Mouse (Mus musculus): ENCODE measurements around the gene Kidins220. TPM values are rescaled to one million over a fixed set of nuclear protein-coding genes. Genes with fewer than 3 reads are reported as not detected.
A peak's percentile ranks its signal among the peaks of the same experiment; 100 is the strongest.

Kidins220 gene
- polyA plus RNA-seq, 1 experiment from 2014 or later = 23.9 TPM

DNA sequence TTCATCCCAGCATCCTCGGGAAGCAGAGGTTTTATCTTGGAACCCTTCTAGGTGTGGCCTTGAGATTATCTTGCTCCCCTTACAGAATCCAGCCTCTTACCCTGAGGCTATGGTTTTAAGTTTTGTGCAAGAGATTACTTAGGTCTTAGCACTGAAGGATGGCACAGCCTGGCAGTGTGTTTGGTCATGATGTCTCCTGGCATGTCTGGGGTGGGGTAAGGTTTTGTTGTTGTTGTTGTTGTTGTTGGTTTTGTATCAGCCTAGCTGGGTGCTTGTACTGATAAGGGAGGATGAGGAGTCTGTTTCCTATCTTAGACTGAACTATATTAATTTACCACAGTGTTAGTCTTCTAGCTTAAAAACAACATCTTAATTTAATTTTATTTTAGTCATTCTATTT lies 38.4 kb upstream of the Kidins220 start:
- 50% methylated on average over 1 of the region's 1 CpGs for WGBS
- no peak for ATAC-seq (ENCODE audit: low read depth)
- no peak overlapping the region for H3K4me2 ChIP-seq (ENCODE audit: low read depth, low read length)
- H3K36me3 ChIP-seq (ENCODE audit: control insufficient read depth, insufficient read depth, low read length) = no peaks in the 10 kb centered on the region
- no peak overlapping the region for H3K9ac ChIP-seq (ENCODE audit: low read length)
- no peak overlapping the region for H3K4me3 ChIP-seq (ENCODE audit: low read length)
- no peak overlapping the region for H3K27ac ChIP-seq (ENCODE audit: low read length)
- no peaks in the 10 kb centered on the region for H3K9me3 ChIP-seq (ENCODE audit: control insufficient read depth, low read length)
- no peaks in the 10 kb centered on the region for H3K4me1 ChIP-seq (replicated peaks; ENCODE audit: control insufficient read depth, insufficient read depth, low read length)
- no peaks in the 10 kb centered on the region for H3K27me3 ChIP-seq (ENCODE audit: control insufficient read depth, insufficient read depth, low read depth, low read length)

DNA sequence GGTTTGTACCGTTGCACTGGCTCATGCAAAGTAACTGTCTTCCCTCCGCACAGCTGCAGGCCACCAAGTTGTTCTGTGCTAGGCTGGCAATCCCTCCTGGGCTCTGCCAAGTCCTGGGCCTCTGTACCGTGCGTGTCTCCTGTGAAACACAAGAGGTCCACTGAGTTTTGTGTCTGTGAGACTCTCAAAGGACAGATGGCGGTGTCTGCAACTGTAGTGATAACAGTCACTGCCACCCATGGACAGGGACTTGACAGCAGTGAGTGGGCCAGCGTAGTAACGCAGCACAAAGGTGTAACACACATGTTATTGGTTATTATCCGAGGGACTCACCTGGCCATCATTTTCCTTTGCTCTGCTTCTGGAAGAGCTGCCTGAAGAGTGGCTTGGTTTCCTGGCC lies 35.4 kb upstream of the Kidins220 start:
- Histone ChIP-seq H3K9ac (ENCODE audit: low read length) (no peak overlapping the region), H3K4me2 (ENCODE audit: low read depth, low read length) (no peak overlapping the region), H3K9me3 (ENCODE audit: control insufficient read depth, low read length) (no peaks in the 10 kb centered on the region), H3K36me3 (ENCODE audit: control insufficient read depth, insufficient read depth, low read length) (no peaks in the 10 kb centered on the region), H3K4me1 (replicated peaks; ENCODE audit: control insufficient read depth, insufficient read depth, low read length) (no peaks in the 10 kb centered on the region), H3K27me3 (ENCODE audit: control insufficient read depth, insufficient read depth, low read depth, low read length) (no peaks in the 10 kb centered on the region), H3K4me3 (ENCODE audit: low read length) (no peak overlapping the region), H3K27ac (ENCODE audit: low read length) (no peak overlapping the region)
- ATAC-seq (ENCODE audit: low read depth) = no peak
- 93% methylated on average over 8 of the region's 8 CpGs for WGBS

DNA sequence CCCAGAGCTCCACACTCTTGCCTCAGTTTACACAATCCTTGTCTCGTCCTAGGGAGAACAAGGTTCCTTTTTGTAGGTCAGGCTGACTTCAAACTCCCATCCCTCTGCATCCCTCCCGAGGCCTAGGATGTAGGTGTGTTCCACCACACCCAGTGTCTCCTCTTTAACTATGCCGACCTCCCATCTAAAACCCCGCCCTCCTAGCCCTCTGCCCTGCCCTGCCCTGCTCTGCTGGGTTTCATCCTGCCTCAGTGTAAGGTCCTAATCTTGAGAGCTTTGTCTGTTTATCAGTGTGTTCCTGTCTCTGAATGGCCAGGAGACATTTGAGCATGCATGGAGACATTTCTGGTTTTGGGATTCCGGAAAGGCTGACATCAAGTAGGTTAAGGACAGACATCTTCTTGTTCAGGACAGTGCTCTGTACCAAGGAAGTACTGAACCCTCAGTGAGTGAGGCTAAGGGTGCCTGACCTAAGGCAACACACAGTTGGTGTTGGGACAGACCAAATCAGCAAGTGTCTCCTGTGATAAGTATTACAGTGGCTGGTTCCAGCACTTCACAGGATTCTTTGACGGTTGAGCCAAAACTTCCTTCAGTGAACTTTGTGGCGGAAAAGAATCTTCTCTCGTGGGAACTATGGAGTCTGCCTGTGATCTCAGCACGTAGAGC lies 32.0 kb upstream of the Kidins220 start:
- H3K4me1 ChIP-seq (replicated peaks; ENCODE audit: control insufficient read depth, insufficient read depth, low read length) = no peaks in the 10 kb centered on the region
- no peak for ATAC-seq (ENCODE audit: low read depth)
- 73% methylated on average over 9 of the region's 9 CpGs for WGBS
- no peaks in the 10 kb centered on the region for H3K9me3 ChIP-seq (ENCODE audit: control insufficient read depth, low read length)
- no peak overlapping the region for H3K4me2 ChIP-seq (ENCODE audit: low read depth, low read length)
- no peak overlapping the region for H3K9ac ChIP-seq (ENCODE audit: low read length)
- no peak overlapping the region for H3K4me3 ChIP-seq (ENCODE audit: low read length)
- H3K36me3 ChIP-seq (ENCODE audit: control insufficient read depth, insufficient read depth, low read length) = no peaks in the 10 kb centered on the region
- H3K27me3 ChIP-seq (ENCODE audit: control insufficient read depth, insufficient read depth, low read depth, low read length) = no peaks in the 10 kb centered on the region
- no peak overlapping the region for H3K27ac ChIP-seq (ENCODE audit: low read length)

DNA sequence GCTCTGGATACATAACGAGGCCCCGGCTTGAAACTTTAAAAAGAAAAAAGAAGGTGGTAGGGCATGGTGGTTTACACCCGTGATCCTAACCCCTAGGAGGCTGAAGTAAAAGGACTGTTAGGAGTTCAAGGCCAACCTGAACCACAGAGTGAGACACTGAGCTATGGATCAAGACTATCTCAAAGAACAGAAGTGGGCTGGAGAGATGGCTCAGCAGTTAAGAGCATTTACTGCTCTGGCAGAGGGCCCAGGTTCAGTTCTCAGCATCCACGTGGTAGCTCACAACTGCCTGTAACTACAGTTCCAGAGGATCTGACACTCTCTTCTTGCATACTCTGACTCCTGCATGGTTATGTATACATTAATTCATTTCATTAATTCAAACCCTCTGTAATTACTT lies 31.3 kb upstream of the Kidins220 start:
- Histone ChIP-seq H3K9me3 (ENCODE audit: control insufficient read depth, low read length) (no peaks in the 10 kb centered on the region), H3K4me3 (ENCODE audit: low read length) (no peak overlapping the region), H3K36me3 (ENCODE audit: control insufficient read depth, insufficient read depth, low read length) (no peaks in the 10 kb centered on the region), H3K27me3 (ENCODE audit: control insufficient read depth, insufficient read depth, low read depth, low read length) (no peaks in the 10 kb centered on the region), H3K4me1 (replicated peaks; ENCODE audit: control insufficient read depth, insufficient read depth, low read length) (no peaks in the 10 kb centered on the region), H3K9ac (ENCODE audit: low read length) (no peak overlapping the region), H3K4me2 (ENCODE audit: low read depth, low read length) (no peak overlapping the region), H3K27ac (ENCODE audit: low read length) (no peak overlapping the region)
- 81% methylated on average over 4 of the region's 4 CpGs for WGBS
- no peak for ATAC-seq (ENCODE audit: low read depth)

DNA sequence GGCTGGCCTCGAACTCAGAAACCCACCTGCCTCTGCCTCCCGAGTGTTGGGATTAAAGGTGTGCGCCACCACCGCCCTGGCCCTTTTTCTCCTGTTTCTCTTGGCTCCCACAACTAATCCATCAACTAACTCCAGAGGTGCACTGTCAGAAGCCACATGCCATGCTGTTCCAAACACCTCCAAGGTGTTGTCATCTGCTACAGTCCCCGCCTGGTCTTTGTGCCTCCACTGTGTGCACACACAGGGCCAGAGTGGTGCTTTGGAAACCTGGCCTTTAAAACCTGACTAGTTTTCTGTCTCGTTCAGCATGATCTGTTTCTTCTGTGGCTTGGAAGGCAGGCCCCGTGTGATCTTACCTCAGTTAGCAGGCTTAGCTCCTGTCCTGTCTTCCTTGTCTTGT lies 30.1 kb upstream of the Kidins220 start:
- no peaks in the 10 kb centered on the region for H3K27me3 ChIP-seq (ENCODE audit: control insufficient read depth, insufficient read depth, low read depth, low read length)
- ATAC-seq (ENCODE audit: low read depth) = no peak
- no peak overlapping the region for H3K9ac ChIP-seq (ENCODE audit: low read length)
- no peak overlapping the region for H3K4me3 ChIP-seq (ENCODE audit: low read length)
- no peaks in the 10 kb centered on the region for H3K4me1 ChIP-seq (replicated peaks; ENCODE audit: control insufficient read depth, insufficient read depth, low read length)
- WGBS = 78% methylated on average over 7 of the region's 7 CpGs
- H3K9me3 ChIP-seq (ENCODE audit: control insufficient read depth, low read length) = no peaks in the 10 kb centered on the region
- H3K4me2 ChIP-seq (ENCODE audit: low read depth, low read length) = no peak overlapping the region
- no peak overlapping the region for H3K27ac ChIP-seq (ENCODE audit: low read length)
- H3K36me3 ChIP-seq (ENCODE audit: control insufficient read depth, insufficient read depth, low read length) = no peaks in the 10 kb centered on the region

DNA sequence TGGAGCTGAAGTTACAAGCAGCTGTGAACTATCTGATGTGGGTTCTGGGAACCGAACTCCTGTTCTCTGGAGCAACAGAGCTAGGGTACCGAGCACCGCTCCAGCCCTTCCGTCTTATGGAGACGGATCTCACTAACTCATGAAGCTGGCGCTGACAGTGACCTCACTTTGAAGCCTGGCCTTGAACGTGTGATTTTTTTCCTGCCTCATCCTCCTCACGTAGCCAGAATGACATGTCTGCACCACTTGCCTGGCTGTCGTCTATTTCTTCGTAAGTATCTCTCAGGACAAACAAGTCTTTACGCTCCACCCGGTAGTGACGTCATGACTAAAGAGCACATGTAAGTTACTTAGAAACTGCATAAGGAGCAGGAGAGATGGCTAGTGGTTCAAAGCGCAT lies 27.7 kb upstream of the Kidins220 start:
- Histone ChIP-seq H3K4me1 (replicated peaks; ENCODE audit: control insufficient read depth, insufficient read depth, low read length) (no peaks in the 10 kb centered on the region), H3K9ac (ENCODE audit: low read length) (no peak overlapping the region), H3K4me3 (ENCODE audit: low read length) (no peak overlapping the region), H3K36me3 (ENCODE audit: control insufficient read depth, insufficient read depth, low read length) (peaks cover 4% of the 10 kb centered on the region; the same call in 1 of the 2 replicates), H3K27me3 (ENCODE audit: control insufficient read depth, insufficient read depth, low read depth, low read length) (no peaks in the 10 kb centered on the region), H3K9me3 (ENCODE audit: control insufficient read depth, low read length) (no peaks in the 10 kb centered on the region), H3K4me2 (ENCODE audit: low read depth, low read length) (no peak overlapping the region), H3K27ac (ENCODE audit: low read length) (no peak overlapping the region)
- 79% methylated on average over 14 of the region's 14 CpGs for WGBS
- no peak for ATAC-seq (ENCODE audit: low read depth)

DNA sequence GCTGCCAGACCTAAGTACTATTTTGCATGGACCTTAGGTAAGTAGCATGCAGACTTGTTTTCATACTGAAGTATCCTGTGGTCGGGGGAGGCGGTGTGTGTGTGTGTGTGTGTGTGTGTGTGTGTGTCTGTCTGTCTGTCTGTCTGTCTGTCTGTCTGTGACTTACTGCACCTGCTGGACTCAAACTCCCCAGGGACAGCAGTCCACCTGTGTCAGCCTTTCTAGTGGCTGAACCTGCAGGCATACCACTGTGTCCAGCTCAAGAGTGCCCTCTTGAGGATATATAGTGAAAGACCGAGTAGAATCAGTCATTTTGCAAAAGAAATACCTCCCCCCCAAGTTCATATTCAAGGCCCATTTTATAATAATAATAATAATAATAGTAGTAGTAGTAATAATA lies 26.4 kb upstream of the Kidins220 start:
- Histone ChIP-seq H3K9ac (ENCODE audit: low read length) (no peak overlapping the region), H3K4me1 (replicated peaks; ENCODE audit: control insufficient read depth, insufficient read depth, low read length) (no peaks in the 10 kb centered on the region), H3K27ac (ENCODE audit: low read length) (no peak overlapping the region), H3K4me2 (ENCODE audit: low read depth, low read length) (no peak overlapping the region), H3K27me3 (ENCODE audit: control insufficient read depth, insufficient read depth, low read depth, low read length) (no peaks in the 10 kb centered on the region), H3K36me3 (ENCODE audit: control insufficient read depth, insufficient read depth, low read length) (peaks cover 4% of the 10 kb centered on the region; the same call in 1 of the 2 replicates), H3K9me3 (ENCODE audit: control insufficient read depth, low read length) (no peaks in the 10 kb centered on the region), H3K4me3 (ENCODE audit: low read length) (no peak overlapping the region)
- WGBS = 60% methylated on average over 3 of the region's 3 CpGs
- no peak; the same call in 1 of the 2 replicates for ATAC-seq (ENCODE audit: low read depth)

DNA sequence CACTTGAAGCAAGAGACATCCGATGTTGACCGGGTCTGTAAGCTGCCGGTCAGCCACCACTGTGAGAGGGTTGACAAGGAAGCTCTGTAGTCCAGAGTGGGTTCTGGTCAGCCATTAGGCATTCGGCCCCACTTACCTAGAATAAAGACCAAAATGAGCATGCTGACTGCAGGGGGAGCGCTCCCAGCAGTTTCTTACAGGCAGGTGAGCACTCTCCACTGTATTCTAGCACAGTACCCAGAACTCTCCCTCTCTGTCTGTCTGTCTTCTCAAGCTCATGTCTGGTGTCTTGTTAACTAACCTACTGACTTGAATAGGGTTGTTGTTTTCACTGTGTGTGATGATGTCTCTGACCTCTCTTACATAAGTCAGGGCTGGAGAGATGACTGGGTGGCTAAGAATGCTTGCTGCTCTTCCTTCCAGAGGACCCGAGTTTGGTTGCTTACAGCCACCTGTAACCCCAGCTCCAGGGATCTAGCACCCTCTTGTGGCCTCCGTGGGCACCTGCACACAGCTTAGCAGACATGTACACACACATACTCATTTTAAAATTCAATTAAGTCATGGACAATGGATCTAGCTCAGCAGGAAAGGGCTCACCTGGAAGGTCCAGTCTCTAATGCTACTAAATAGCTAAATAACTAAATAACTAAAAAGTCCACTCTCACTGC lies 24.2 kb upstream of the Kidins220 start:
- Histone ChIP-seq H3K36me3 (ENCODE audit: control insufficient read depth, insufficient read depth, low read length) (peaks cover 8% of the 10 kb centered on the region), H3K9ac (ENCODE audit: low read length) (no peak overlapping the region), H3K9me3 (ENCODE audit: control insufficient read depth, low read length) (no peaks in the 10 kb centered on the region), H3K27me3 (ENCODE audit: control insufficient read depth, insufficient read depth, low read depth, low read length) (no peaks in the 10 kb centered on the region), H3K4me3 (ENCODE audit: low read length) (no peak overlapping the region), H3K4me1 (replicated peaks; ENCODE audit: control insufficient read depth, insufficient read depth, low read length) (no peaks in the 10 kb centered on the region), H3K4me2 (ENCODE audit: low read depth, low read length) (no peak overlapping the region), H3K27ac (ENCODE audit: low read length) (no peak overlapping the region)
- WGBS = 84% methylated on average over 7 of the region's 7 CpGs
- no peak for ATAC-seq (ENCODE audit: low read depth)

DNA sequence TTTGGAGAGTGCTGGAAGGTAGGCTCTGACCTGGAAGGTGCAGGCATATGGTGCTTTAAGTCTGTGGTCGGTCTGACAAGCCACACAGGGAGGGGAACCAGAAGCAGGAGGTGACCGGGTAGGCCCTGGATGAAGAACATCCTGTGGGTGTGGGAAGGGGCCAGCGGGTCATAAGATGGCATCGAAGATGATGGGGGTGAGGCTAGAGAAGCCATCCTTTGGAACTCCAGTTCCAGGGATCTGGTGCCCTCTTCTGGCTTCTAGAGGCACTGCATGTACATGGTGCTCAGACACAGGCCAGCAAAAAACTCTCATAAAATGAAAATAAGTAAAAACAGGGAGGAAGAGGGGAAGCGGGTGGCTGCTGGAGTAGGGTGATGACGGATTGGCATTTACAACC lies 22.6 kb upstream of the Kidins220 start:
- WGBS = 33% methylated on average over 6 of the region's 6 CpGs
- Histone ChIP-seq H3K4me2 (ENCODE audit: low read depth, low read length) (no peak overlapping the region), H3K27ac (ENCODE audit: low read length) (no peak overlapping the region), H3K9me3 (ENCODE audit: control insufficient read depth, low read length) (no peaks in the 10 kb centered on the region), H3K4me1 (replicated peaks; ENCODE audit: control insufficient read depth, insufficient read depth, low read length) (no peaks in the 10 kb centered on the region), H3K36me3 (ENCODE audit: control insufficient read depth, insufficient read depth, low read length) (peaks cover 8% of the 10 kb centered on the region), H3K4me3 (ENCODE audit: low read length) (no peak overlapping the region), H3K9ac (ENCODE audit: low read length) (no peak overlapping the region), H3K27me3 (ENCODE audit: control insufficient read depth, insufficient read depth, low read depth, low read length) (no peaks in the 10 kb centered on the region)
- peak; percentile 56 for ATAC-seq (ENCODE audit: low read depth)

Data from lung, embryonic 16.5 days (tissue).